8 mouse cellular contexts compared by ENCODE assay signal in genomic region chr1:105780457-105781364, GRCm38 (mm10). TPM values are rescaled to one million over a fixed set of nuclear protein-coding genes. Genes with fewer than 3 reads are reported as not detected.
DNase-seq lines count a peak whose midpoint lies in the region; ATAC-seq lines count a peak whose summit lies in the region.

Gene Tnfrsf11a (plus strand): TSS chr1:105780718.

- peak; percentile 77 for ATAC-seq in embryonic facial prominence, embryonic 11.5 days (replicated peaks; ENCODE audit: insufficient number of reproducible peaks, low FRiP score, low TSS enrichment, low read depth)
- peak; percentile 33; the same call in 1 of the 2 replicates for ATAC-seq in heart, embryonic 11.5 days (replicated peaks; ENCODE audit: insufficient number of reproducible peaks, low FRiP score, low TSS enrichment)
- 0 out of 2 replicates have a peak, but pooled peaks have one; percentile 58 for ATAC-seq in limb, embryonic 15.5 days (ENCODE audit: insufficient number of reproducible peaks, low FRiP score, low TSS enrichment, low read depth)
- ATAC-seq in midbrain, embryonic 14.5 days (ENCODE audit: low FRiP score, low TSS enrichment): peak; percentile 82

- WGBS in embryonic facial prominence, embryonic 11.5 days: 3% methylated on average over 72 of the region's 77 CpGs
- 3% methylated on average over 69 of the region's 77 CpGs for WGBS in heart, embryonic 11.5 days (ENCODE audit: insufficient replicate concordance)
- 3% methylated on average over 61 of the region's 77 CpGs for WGBS in limb, embryonic 15.5 days
- 3% methylated on average over 67 of the region's 77 CpGs for WGBS in midbrain, embryonic 14.5 days

- peak within 1 kb of the TSS; percentile 59 for H3K4me3 ChIP-seq in embryonic facial prominence, embryonic 11.5 days (ENCODE audit: low read depth, low read length)
- peak within 1 kb of the TSS; percentile 66 for H3K4me3 ChIP-seq in heart, embryonic 11.5 days (ENCODE audit: low read depth, low read length)
- H3K4me3 ChIP-seq in limb, embryonic 15.5 days: peak within 1 kb of the TSS; percentile 56
- H3K4me3 ChIP-seq in midbrain, embryonic 14.5 days (replicated peaks; ENCODE audit: low read depth, low read length): peak within 1 kb of the TSS; percentile 54

- H3K27ac ChIP-seq in embryonic facial prominence, embryonic 11.5 days (replicated peaks; ENCODE audit: low read depth, low read length): no peak within 1 kb of the TSS
- no peak within 1 kb of the TSS for H3K27ac ChIP-seq in heart, embryonic 11.5 days (ENCODE audit: low read depth, low read length)
- no peak within 1 kb of the TSS for H3K27ac ChIP-seq in limb, embryonic 15.5 days
- H3K27ac ChIP-seq in midbrain, embryonic 14.5 days (replicated peaks; ENCODE audit: low read depth, low read length): no peak within 1 kb of the TSS

- H3K36me3 ChIP-seq in embryonic facial prominence, embryonic 11.5 days (replicated peaks; ENCODE audit: control insufficient read depth, insufficient read depth, low read depth, low read length): no peaks in the 10 kb centered on the region
- no peaks in the 10 kb centered on the region for H3K36me3 ChIP-seq in heart, embryonic 11.5 days (ENCODE audit: control insufficient read depth, insufficient read depth, low read length)
- no peaks in the 10 kb centered on the region for H3K36me3 ChIP-seq in limb, embryonic 15.5 days
- no peaks in the 10 kb centered on the region for H3K36me3 ChIP-seq in midbrain, embryonic 14.5 days (ENCODE audit: control insufficient read depth, insufficient read depth, low read length)

- H3K4me1 ChIP-seq in embryonic facial prominence, embryonic 11.5 days (ENCODE audit: control insufficient read depth, insufficient read depth, low read length): no peaks in the 10 kb centered on the region
- H3K4me1 ChIP-seq in heart, embryonic 11.5 days (ENCODE audit: control insufficient read depth, insufficient read depth, low read length): no peaks in the 10 kb centered on the region; the same call in 1 of the 2 replicates
- H3K4me1 ChIP-seq in limb, embryonic 15.5 days: peaks cover 15% of the 10 kb centered on the region
- H3K4me1 ChIP-seq in midbrain, embryonic 14.5 days (ENCODE audit: control insufficient read depth, insufficient read depth, low read length): no peaks in the 10 kb centered on the region

- no peaks in the 10 kb centered on the region for H3K9me3 ChIP-seq in embryonic facial prominence, embryonic 11.5 days (replicated peaks; ENCODE audit: control insufficient read depth, low read length)
- H3K9me3 ChIP-seq in heart, embryonic 11.5 days (replicated peaks; ENCODE audit: control insufficient read depth, low read length): no peaks in the 10 kb centered on the region
- H3K9me3 ChIP-seq in limb, embryonic 15.5 days: no peaks in the 10 kb centered on the region
- H3K9me3 ChIP-seq in midbrain, embryonic 14.5 days (ENCODE audit: control insufficient read depth, low read length): no peaks in the 10 kb centered on the region

- DNase-seq in adrenal gland, postnatal 14 days: peak; percentile 84
- DNase-seq in embryonic facial prominence, embryonic 11.5 days (ENCODE audit: low spot score): peak; percentile 50
- peak; percentile 66 for DNase-seq in kidney, adult 9 months
- DNase-seq in midbrain, embryonic 14.5 days: peak; percentile 68
- peak; percentile 16 to 53 for DNase-seq in spleen, adult 18-20 months
- no peak for DNase-seq in adipocyte (ENCODE audit: low spot score)

- peaks cover 17% of the 10 kb centered on the region for H3K27me3 ChIP-seq in embryonic facial prominence, embryonic 11.5 days (ENCODE audit: control insufficient read depth, insufficient read depth, low read length)
- peaks cover 35% of the 10 kb centered on the region for H3K27me3 ChIP-seq in heart, embryonic 11.5 days (ENCODE audit: control insufficient read depth, insufficient read depth, low read length)
- H3K27me3 ChIP-seq in limb, embryonic 15.5 days: peaks cover 33% of the 10 kb centered on the region
- peaks cover 30% of the 10 kb centered on the region; the same call in 1 of the 2 replicates for H3K27me3 ChIP-seq in midbrain, embryonic 14.5 days (ENCODE audit: control insufficient read depth, insufficient read depth, low read length)

- H3K9ac ChIP-seq in embryonic facial prominence, embryonic 11.5 days (replicated peaks; ENCODE audit: low read length): peak within 1 kb of the TSS; percentile 53
- H3K9ac ChIP-seq in heart, embryonic 11.5 days (ENCODE audit: low read depth, low read length): peak within 1 kb of the TSS; percentile 65
- H3K9ac ChIP-seq in limb, embryonic 15.5 days: peak within 1 kb of the TSS; percentile 54
- H3K9ac ChIP-seq in midbrain, embryonic 14.5 days (replicated peaks; ENCODE audit: low read length): peak within 1 kb of the TSS; percentile 64

- peak within 1 kb of the TSS; percentile 97 for H3K4me2 ChIP-seq in embryonic facial prominence, embryonic 11.5 days (ENCODE audit: low read depth, low read length)
- peak within 1 kb of the TSS; percentile 99 for H3K4me2 ChIP-seq in heart, embryonic 11.5 days
- peak within 1 kb of the TSS; percentile 96 for H3K4me2 ChIP-seq in limb, embryonic 15.5 days
- peak within 1 kb of the TSS; percentile 96 for H3K4me2 ChIP-seq in midbrain, embryonic 14.5 days (ENCODE audit: low read length)

RNA-seq across cellular contexts. Expression of gene Tnfrsf11a, which starts in this region (rescaled TPM):
- 1.9 and 4.9 TPM in 2 replicates for total RNA-seq in adrenal gland, postnatal 14 days (2021)
- polyA plus RNA-seq in embryonic facial prominence, embryonic 11.5 days (2014; fragmentation: Nextera tagmentation; extraction: Ambion mirVana): 0.38 and 0.46 TPM in 2 replicates
- polyA plus RNA-seq in heart, embryonic 11.5 days (2014; fragmentation: Nextera tagmentation; extraction: Ambion mirVana): 0.08 and 0.16 TPM in 2 replicates
- polyA plus RNA-seq in limb, embryonic 15.5 days (2015; fragmentation: Nextera tagmentation; extraction: Ambion mirVana): 0.91 and 1.5 TPM in 2 replicates
- polyA plus RNA-seq in midbrain, embryonic 14.5 days (2014; fragmentation: Nextera tagmentation; extraction: Ambion mirVana): 0.36 and 0.61 TPM in 2 replicates

Comparison
In these comparisons a context has a peak if more than half of its experiments do, and no peak if none do; other contexts are left out.
1. Peak in DNase-seq, ATAC-seq, H3K4me3 ChIP-seq, H3K9ac ChIP-seq and H3K4me2 ChIP-seq in embryonic facial prominence, embryonic 11.5 days; RNA of the gene not detected or under 1 TPM.
2. Peak in ATAC-seq, H3K4me3 ChIP-seq, H3K9ac ChIP-seq and H3K4me2 ChIP-seq in heart, embryonic 11.5 days; RNA of the gene not detected or under 1 TPM.
3. Peak in DNase-seq, ATAC-seq, H3K4me3 ChIP-seq, H3K9ac ChIP-seq and H3K4me2 ChIP-seq in midbrain, embryonic 14.5 days; RNA of the gene not detected or under 1 TPM.